Mouse (Mus musculus) midbrain, embryonic 16.5 days (tissue): ENCODE data around the gene Phactr4. TPM values are rescaled to one million over a fixed set of nuclear protein-coding genes. Genes with fewer than 3 reads are reported as not detected.
A peak's percentile ranks its signal among the peaks of the same experiment; 100 is the strongest.

Experiments used
- ATAC-seq: fragments of 200-750 bp; cut with Nextera tagmentation; 2 replicates; pipeline ENCODE4 v1.8.0; 2017; ENCODE audit warnings: moderate TSS enrichment
- H3K27ac ChIP-seq: fragments of 300-500 bp; sonication (generic); 2 replicates; pipeline ENCODE4 v1.5.1; 2014; ENCODE audit warnings: mild to moderate bottlenecking, low read length, mixed read lengths
- H3K27me3 ChIP-seq: fragments of 300-500 bp; sonication (generic); 2 replicates; pipeline ENCODE4 v1.6.1; 2014; ENCODE audit warnings: low read depth, low read length, mixed read lengths; ENCODE audit not compliant: control insufficient read depth, insufficient read depth
- H3K36me3 ChIP-seq: fragments of 300-500 bp; sonication (generic); 2 replicates; pipeline ENCODE4 v1.6.1; 2014; ENCODE audit warnings: mild to moderate bottlenecking, low read length, moderate library complexity, mixed read lengths; ENCODE audit not compliant: control insufficient read depth, insufficient read depth
- H3K4me1 ChIP-seq: fragments of 300-500 bp; sonication (generic); 2 replicates; pipeline ENCODE4 v1.6.1; 2014; ENCODE audit warnings: mild to moderate bottlenecking, low read length, mixed read lengths; ENCODE audit not compliant: control insufficient read depth, insufficient read depth
- H3K4me2 ChIP-seq: fragments of 300-500 bp; sonication (generic); 2 replicates; pipeline ENCODE4 v1.6.1; 2014; ENCODE audit warnings: mild to moderate bottlenecking, low read length, mixed read lengths
- H3K4me3 ChIP-seq: fragments of 300-500 bp; sonication (generic); 2 replicates; pipeline ENCODE4 v1.5.1; 2014; ENCODE audit warnings: low read depth, mild to moderate bottlenecking, low read length, moderate library complexity, mixed read lengths
- H3K9ac ChIP-seq: fragments of 300-500 bp; sonication (generic); 2 replicates; pipeline ENCODE4 v1.6.1; 2014; ENCODE audit warnings: low read depth, low read length, mixed read lengths
- H3K9me3 ChIP-seq: fragments of 300-500 bp; sonication (generic); replicated peaks from 2 replicates; pipeline ENCODE4 v1.6.1; 2014; ENCODE audit warnings: mild to moderate bottlenecking, low read length, mixed read lengths; ENCODE audit not compliant: control insufficient read depth, poor library complexity, severe bottlenecking
- WGBS: fragments of 180-500 bp; shearing (Covaris S2); extraction: QIAGEN DNeasy Blood & Tissue Kit; methylation state at CpG from one replicate; pipeline ENCODE4 v1.1.7; 2014; 5-methylcytosine and 5-hydroxymethylcytosine counted together
- polyA plus RNA-seq: library from polyadenylated mRNA; unstranded; fragments of >200 nt; fragmentation: Nextera tagmentation; extraction: Ambion mirVana; gene quantifications from 2 replicates; pipeline ENCODE4 v1.2.1, GENCODE M21; 2015

The Phactr4 gene
- polyA plus RNA-seq, 1 experiment from 2014 or later = 7.1 TPM

DNA sequence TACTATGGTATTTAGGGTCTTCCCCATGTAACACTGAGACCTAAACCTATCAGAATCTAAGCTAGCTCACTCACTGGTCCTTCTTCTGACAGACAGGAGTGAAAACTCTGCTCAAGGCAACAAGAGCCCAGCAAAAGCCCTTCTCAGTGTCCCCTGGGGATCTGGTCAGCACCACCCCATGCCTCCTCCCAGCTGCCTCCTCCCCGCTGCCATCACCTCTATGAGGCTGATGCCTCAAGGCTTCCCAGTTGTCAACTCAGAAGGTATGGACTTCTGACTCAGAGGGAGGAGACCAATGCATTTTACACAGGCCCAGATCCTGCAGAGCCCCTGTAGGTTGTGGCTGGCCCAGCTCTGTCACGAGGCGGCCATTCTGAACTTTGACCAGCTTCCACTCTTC, 80.8 kb downstream of the Phactr4 start:
- Histone ChIP-seq H3K9ac (no peak overlapping the region), H3K4me1 (peaks cover 18% of the 10 kb centered on the region), H3K4me3 (no peak overlapping the region), H3K27ac (no peak overlapping the region), H3K9me3 (no peaks in the 10 kb centered on the region), H3K36me3 (no peaks in the 10 kb centered on the region), H3K4me2 (no peak overlapping the region), H3K27me3 (no peaks in the 10 kb centered on the region)
- WGBS = 82% methylated on average over 3 of the region's 3 CpGs
- no peak for ATAC-seq

DNA sequence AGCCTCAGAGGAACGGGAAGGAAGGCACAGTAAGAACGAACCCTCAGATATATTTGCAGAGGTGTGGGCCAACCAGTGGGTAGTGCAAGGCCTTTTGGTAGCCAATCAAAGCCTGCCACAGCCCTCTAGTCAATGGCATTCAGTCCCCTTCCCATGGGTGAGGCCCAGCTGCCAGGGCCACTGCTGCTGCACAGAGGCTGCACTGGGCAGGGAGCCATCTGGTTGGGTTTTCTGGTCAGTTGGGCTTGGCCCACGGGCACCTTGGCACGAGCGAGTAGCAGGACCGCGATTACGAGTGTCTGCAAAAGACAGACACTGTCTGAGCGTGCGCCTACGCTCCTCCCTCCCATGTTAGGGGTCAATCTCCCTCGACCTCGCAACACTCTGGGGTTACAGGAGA, 83.3 kb downstream of the Phactr4 start:
- Histone ChIP-seq H3K4me2 (no peak overlapping the region), H3K9me3 (no peaks in the 10 kb centered on the region), H3K4me3 (no peak overlapping the region), H3K27me3 (no peaks in the 10 kb centered on the region), H3K27ac (no peak overlapping the region), H3K36me3 (no peaks in the 10 kb centered on the region; the same call in 1 of the 2 replicates), H3K9ac (no peak overlapping the region), H3K4me1 (peaks cover 4% of the 10 kb centered on the region)
- 90% methylated on average over 13 of the region's 13 CpGs for WGBS
- no peak for ATAC-seq

DNA sequence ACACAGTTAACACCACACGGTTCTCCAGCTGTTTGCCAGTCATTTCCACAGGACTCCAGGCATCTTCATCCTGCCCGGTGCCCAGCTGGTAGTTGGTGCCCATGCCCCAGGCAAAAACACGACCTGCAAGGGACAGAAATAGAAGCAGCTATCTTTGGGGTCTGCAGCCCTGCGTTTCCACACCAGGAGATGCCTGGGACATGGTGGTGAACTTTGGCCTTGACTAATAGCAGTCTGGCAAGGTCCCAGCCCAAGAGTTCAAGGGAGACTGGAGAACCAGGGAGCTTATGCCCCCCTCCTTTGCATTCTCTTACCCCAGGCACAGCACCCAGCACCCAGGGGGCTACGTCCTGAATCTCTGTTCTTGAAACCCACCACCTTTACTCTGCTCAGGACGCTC, 89.4 kb downstream of the Phactr4 start:
- Histone ChIP-seq H3K4me1 (peaks cover 15% of the 10 kb centered on the region), H3K9me3 (no peaks in the 10 kb centered on the region), H3K4me2 (no peak overlapping the region), H3K4me3 (no peak overlapping the region), H3K36me3 (peaks cover 2% of the 10 kb centered on the region; the same call in 1 of the 2 replicates), H3K9ac (no peak overlapping the region), H3K27ac (no peak overlapping the region), H3K27me3 (no peaks in the 10 kb centered on the region)
- WGBS = 90% methylated on average over 6 of the region's 6 CpGs
- no peak for ATAC-seq

DNA sequence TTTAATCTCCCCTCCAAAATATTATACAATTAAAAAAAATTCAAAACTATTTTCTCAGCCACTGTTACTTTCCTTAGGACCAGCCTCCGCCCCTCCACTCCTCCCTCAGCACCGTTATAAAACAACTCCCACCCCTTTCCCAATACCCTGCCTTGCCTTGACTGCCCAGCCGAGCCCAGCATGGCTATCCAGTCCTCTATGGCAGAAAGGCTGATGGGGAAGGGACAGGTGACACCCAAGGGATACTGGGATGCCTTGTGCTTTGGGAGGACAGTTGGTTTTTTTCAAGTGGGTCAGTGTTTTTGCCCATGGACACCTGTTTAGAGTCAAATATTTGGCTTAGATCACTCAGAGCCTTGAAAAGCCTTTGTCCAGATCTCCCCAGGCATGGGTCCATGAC, 90.3 kb downstream of the Phactr4 start:
- Histone ChIP-seq H3K27me3 (no peaks in the 10 kb centered on the region), H3K4me1 (peaks cover 16% of the 10 kb centered on the region), H3K36me3 (peaks cover 2% of the 10 kb centered on the region; the same call in 1 of the 2 replicates), H3K4me3 (no peak overlapping the region), H3K27ac (no peak overlapping the region), H3K4me2 (no peak overlapping the region), H3K9me3 (no peaks in the 10 kb centered on the region), H3K9ac (no peak overlapping the region)
- ATAC-seq = no peak
- 77% methylated on average over 3 of the region's 3 CpGs for WGBS

GRCm38 (mm10) chr4:132329835-132330354, 92.4 kb downstream of the Phactr4 start:
- Histone ChIP-seq H3K27me3 (no peaks in the 10 kb centered on the region), H3K4me2 (peak overlapping the region; percentile 68), H3K9ac (peak overlapping the region; percentile 93), H3K9me3 (no peaks in the 10 kb centered on the region), H3K4me1 (peaks cover 16% of the 10 kb centered on the region), H3K36me3 (peaks cover 11% of the 10 kb centered on the region), H3K27ac (peak overlapping the region; percentile 73), H3K4me3 (peak overlapping the region; percentile 72)
- no peak for ATAC-seq
- 6% methylated on average over 10 of the region's 10 CpGs for WGBS

DNA sequence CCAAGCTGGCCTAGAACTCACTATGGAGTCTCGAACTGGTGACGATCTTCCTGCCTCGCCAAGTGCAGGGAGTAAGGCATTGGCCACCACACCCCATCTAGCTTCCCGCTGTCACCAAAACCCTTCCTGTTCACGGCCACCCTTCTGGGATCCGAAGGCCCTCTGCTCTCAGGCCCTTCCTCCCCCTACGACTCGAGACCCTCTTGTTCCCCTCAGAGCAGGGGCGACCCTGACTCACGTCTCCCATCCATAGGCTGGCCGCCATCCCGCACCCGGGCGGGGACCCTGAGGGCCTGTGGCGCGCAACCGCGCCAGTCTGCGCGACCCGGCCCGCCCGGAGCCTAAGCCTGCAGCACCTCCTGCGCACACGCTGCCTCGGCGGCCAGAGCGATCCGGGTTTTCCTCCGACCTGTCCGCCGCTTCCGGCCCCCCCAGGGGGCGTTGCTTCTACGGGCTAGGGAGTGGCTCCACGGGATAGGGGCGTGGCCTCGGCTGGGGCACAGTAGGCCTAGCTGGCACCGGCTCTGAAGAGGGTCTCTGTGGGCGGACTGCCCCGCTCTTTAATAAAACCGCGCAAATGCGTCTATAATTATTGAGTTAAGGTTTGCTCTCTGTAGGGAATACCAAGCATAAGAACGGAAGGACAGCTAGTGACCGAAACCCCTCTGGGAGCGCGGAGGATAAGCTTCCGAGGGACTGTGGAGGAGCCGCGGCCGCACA, 93.0 kb downstream of the Phactr4 start, which contains the start of gene Trnau1ap:
TSS of gene Trnau1ap (minus strand) at position 424 of the 720 bp plus-strand sequence.
- peak within 1 kb of the TSS; percentile 93 for H3K9ac ChIP-seq
- under 1% methylated on average over 52 of the region's 52 CpGs for WGBS
- peak; percentile 96 for ATAC-seq
- peaks cover 16% of the 10 kb centered on the region for H3K4me1 ChIP-seq
- H3K27ac ChIP-seq = peak within 1 kb of the TSS; percentile 73
- H3K27me3 ChIP-seq = no peaks in the 10 kb centered on the region
- H3K4me2 ChIP-seq = peak within 1 kb of the TSS; percentile 68
- no peaks in the 10 kb centered on the region for H3K9me3 ChIP-seq
- peaks cover 13% of the 10 kb centered on the region for H3K36me3 ChIP-seq
- H3K4me3 ChIP-seq = peak within 1 kb of the TSS; percentile 72

GRCm38 (mm10) chr4:132328391-132328982, 93.8 kb downstream of the Phactr4 start:
- ATAC-seq = no peak
- Histone ChIP-seq H3K9me3 (no peaks in the 10 kb centered on the region), H3K36me3 (peaks cover 12% of the 10 kb centered on the region), H3K27ac (peak overlapping the region; percentile 73), H3K4me1 (peaks cover 16% of the 10 kb centered on the region), H3K9ac (peak overlapping the region; percentile 93), H3K4me2 (peak overlapping the region; percentile 68), H3K27me3 (no peaks in the 10 kb centered on the region), H3K4me3 (peak overlapping the region; percentile 72)
- WGBS = 42% methylated on average over 14 of the region's 14 CpGs

DNA sequence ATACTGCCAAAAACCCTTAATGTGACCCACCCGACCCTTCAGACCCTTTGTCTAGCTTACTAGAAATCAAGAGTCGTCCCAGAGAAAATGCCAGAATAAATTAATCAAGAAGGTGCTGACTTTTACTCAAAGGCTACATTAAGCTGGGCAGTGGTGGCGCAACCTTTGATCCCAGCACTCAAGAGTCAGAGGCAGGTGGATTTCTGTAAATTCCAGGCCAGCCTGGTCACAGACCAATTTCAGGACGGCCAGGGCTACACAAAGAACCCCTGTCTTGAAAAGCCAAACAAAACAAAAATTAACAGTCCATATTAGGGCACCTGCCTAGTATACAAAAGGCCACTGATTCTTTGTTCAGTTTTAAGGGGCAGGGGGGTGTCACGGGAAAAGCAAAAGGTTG, 95.8 kb downstream of the Phactr4 start:
- H3K9ac ChIP-seq = no peak overlapping the region
- H3K27ac ChIP-seq = no peak overlapping the region
- 90% methylated on average over 5 of the region's 5 CpGs for WGBS

DNA sequence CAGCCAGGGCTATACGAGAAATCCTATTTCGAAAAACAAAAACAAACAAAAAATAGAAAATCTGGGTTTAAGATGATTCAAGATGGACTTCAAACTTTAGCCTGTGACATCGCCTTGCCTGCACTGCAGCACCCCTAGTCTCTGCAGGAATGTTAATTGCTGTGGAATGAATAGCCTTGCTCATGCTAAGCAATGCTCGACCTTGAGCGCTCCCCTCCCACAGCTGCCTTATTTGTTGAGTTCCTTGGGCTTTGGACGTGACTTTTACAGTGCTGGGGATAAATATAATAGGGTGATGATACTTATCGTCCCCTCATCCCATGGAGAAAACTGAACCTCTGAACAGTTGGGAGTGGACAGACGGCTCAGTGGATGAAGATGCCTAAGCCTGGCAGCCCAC, 106.6 kb downstream of the Phactr4 start:
- Histone ChIP-seq H3K27ac (no peak overlapping the region), H3K27me3 (no peaks in the 10 kb centered on the region), H3K9me3 (no peaks in the 10 kb centered on the region), H3K4me2 (no peak overlapping the region), H3K9ac (no peak overlapping the region), H3K36me3 (peaks cover 40% of the 10 kb centered on the region), H3K4me3 (no peak overlapping the region), H3K4me1 (no peaks in the 10 kb centered on the region)
- ATAC-seq = no peak
- WGBS = 90% methylated on average over 8 of the region's 8 CpGs

More for the DNA sequence above, 95.8 kb downstream of the Phactr4 start:
- ATAC-seq = no peak
- no peaks in the 10 kb centered on the region for H3K9me3 ChIP-seq
- peaks cover 16% of the 10 kb centered on the region for H3K4me1 ChIP-seq
- no peak overlapping the region for H3K4me3 ChIP-seq
- H3K27me3 ChIP-seq = no peaks in the 10 kb centered on the region
- H3K4me2 ChIP-seq = no peak overlapping the region
- peaks cover 18% of the 10 kb centered on the region for H3K36me3 ChIP-seq
